Mouse (Mus musculus): ENCODE data around the gene Olfr467. TPM values are rescaled to one million over a fixed set of nuclear protein-coding genes. Genes with fewer than 3 reads are reported as not detected.

Gene Olfr467
- polyA plus RNA-seq, 1 experiment from 2014 or later: not detected

Other genes starting within 250 kb of the Olfr467 start
- 5.2 and 6.2 TPM in 2 replicates for gene Olfml1, start 244.8 kb upstream of the Olfr467 start, polyA plus RNA-seq (2016; fragmentation: Nextera tagmentation; extraction: Ambion mirVana)
- 5.3 and 6.6 TPM in 2 replicates for gene Ppfibp2, start 217.1 kb upstream of the Olfr467 start, polyA plus RNA-seq (2016; fragmentation: Nextera tagmentation; extraction: Ambion mirVana)
- not detected in 2 replicates for gene 5330417H12Rik, start 187.1 kb upstream of the Olfr467 start, polyA plus RNA-seq (2016; fragmentation: Nextera tagmentation; extraction: Ambion mirVana)
- gene Cyb5r2, start 54.2 kb upstream of the Olfr467 start, polyA plus RNA-seq (2016; fragmentation: Nextera tagmentation; extraction: Ambion mirVana): 0.39 and 0.40 TPM in 2 replicates
- not detected in 2 replicates for gene Ovch2, start 11.1 kb upstream of the Olfr467 start, polyA plus RNA-seq (2016; fragmentation: Nextera tagmentation; extraction: Ambion mirVana)
- not detected in 2 replicates for gene Olfr469, start 13.3 kb downstream of the Olfr467 start, polyA plus RNA-seq (2016; fragmentation: Nextera tagmentation; extraction: Ambion mirVana)
- gene Olfr470, start 35.2 kb downstream of the Olfr467 start, polyA plus RNA-seq (2016; fragmentation: Nextera tagmentation; extraction: Ambion mirVana): not detected in 2 replicates
- 0.02 TPM in 1 of 2 replicates, not detected in the other for gene Olfr472, start 85.6 kb downstream of the Olfr467 start, polyA plus RNA-seq (2016; fragmentation: Nextera tagmentation; extraction: Ambion mirVana)
- gene Olfr473, start 118.2 kb downstream of the Olfr467 start, polyA plus RNA-seq (2016; fragmentation: Nextera tagmentation; extraction: Ambion mirVana): not detected in 2 replicates
- not detected in 2 replicates for gene Olfr474, start 142.4 kb downstream of the Olfr467 start, polyA plus RNA-seq (2016; fragmentation: Nextera tagmentation; extraction: Ambion mirVana)
- not detected in 2 replicates for gene Olfr476, start 152.5 kb downstream of the Olfr467 start, polyA plus RNA-seq (2016; fragmentation: Nextera tagmentation; extraction: Ambion mirVana)
- not detected in 2 replicates for gene Olfr477, start 174.4 kb downstream of the Olfr467 start, polyA plus RNA-seq (2016; fragmentation: Nextera tagmentation; extraction: Ambion mirVana)
- not detected in 2 replicates for gene Olfr478, start 221.7 kb downstream of the Olfr467 start, polyA plus RNA-seq (2016; fragmentation: Nextera tagmentation; extraction: Ambion mirVana)
- not detected in 2 replicates for gene Olfr479, start 238.4 kb downstream of the Olfr467 start, polyA plus RNA-seq (2016; fragmentation: Nextera tagmentation; extraction: Ambion mirVana)